In the genomic region with DNA sequence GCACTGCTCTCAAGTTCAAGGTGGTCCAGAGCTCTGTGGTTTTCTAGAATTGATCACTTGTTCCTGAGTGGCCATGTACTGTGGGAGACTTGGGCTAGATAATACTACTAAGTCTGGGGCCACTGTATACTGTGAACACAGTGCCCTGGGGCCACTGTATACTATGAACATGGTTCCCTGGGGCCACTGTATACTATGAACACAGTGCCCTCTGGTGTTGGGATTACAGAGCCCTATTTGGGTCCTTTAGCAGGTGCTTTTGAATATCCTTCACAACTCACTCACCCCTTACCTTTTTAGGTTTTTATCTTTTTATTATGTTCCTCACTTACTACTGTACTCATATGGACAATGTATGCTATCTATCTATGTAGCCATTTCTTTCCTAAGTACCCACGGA, we compare ENCODE assay signal across 21 mouse cellular contexts. TPM values are rescaled to one million over a fixed set of nuclear protein-coding genes. Genes with fewer than 3 reads are reported as not detected.
DNase-seq lines count a peak whose midpoint lies in the region; ATAC-seq and TF ChIP-seq lines count a peak whose summit lies in the region.
"Had no signal": no experiment of that assay in that cellular context is flagged by ENCODE, and none has a peak within 500 bp of the region (broad histone marks: within the 10 kb centered on the region; RNA-seq: fewer than 3 reads in every experiment).

No protein-coding gene starts in this region.

- peak; percentile 26 for TF ChIP-seq CTCF in liver, postnatal 0 days (IDR thresholded peaks at IDR 0.05; ENCODE audit: low read depth)
- TF ChIP-seq CTCF in cortical plate, adult 2 months (IDR thresholded peaks at IDR 0.05; ENCODE audit: extremely low read depth, insufficient read depth, low read length) = peak; percentile 14; the same call in 1 of the 2 replicates

- H3K27me3 ChIP-seq in heart, embryonic 10.5 days (ENCODE audit: insufficient read depth, poor library complexity, severe bottlenecking) = 0 out of 2 replicates have a peak, but pooled peaks cover 4% of the 10 kb centered on the region
- no peaks in the 10 kb centered on the region for H3K27me3 ChIP-seq in heart, embryonic 11.5 days (ENCODE audit: control insufficient read depth, insufficient read depth, low read length)
- no peaks in the 10 kb centered on the region for H3K27me3 ChIP-seq in liver, postnatal 0 days (ENCODE audit: insufficient read depth, low read length)
- no peaks in the 10 kb centered on the region for H3K27me3 ChIP-seq in liver, embryonic 12.5 days (replicated peaks)
- H3K27me3 ChIP-seq: neural tube, embryonic 15.5 days had no signal

- H3K4me1 ChIP-seq in heart, embryonic 10.5 days = no peaks in the 10 kb centered on the region
- no peaks in the 10 kb centered on the region for H3K4me1 ChIP-seq in heart, embryonic 11.5 days (ENCODE audit: control insufficient read depth, insufficient read depth, low read length)
- no peaks in the 10 kb centered on the region for H3K4me1 ChIP-seq in liver, postnatal 0 days (ENCODE audit: insufficient read depth)
- H3K4me1 ChIP-seq in liver, embryonic 12.5 days = no peaks in the 10 kb centered on the region
- no peaks in the 10 kb centered on the region for H3K4me1 ChIP-seq in ES-E14 (ENCODE audit: control insufficient read depth in 2 of 2, insufficient read depth in 2 of 2, low read length in 2 of 2, poor library complexity in 1 of 2)
- H3K4me1 ChIP-seq in cortical plate, adult 2 months (ENCODE audit: control insufficient read depth, insufficient read depth, low read length) = peaks cover 7% of the 10 kb centered on the region; the same call in 1 of the 2 replicates
- H3K4me1 ChIP-seq: heart, embryonic 12.5 days; neural tube, embryonic 15.5 days had no signal

- TF ChIP-seq POLR2A in cortical plate, adult 2 months (IDR thresholded peaks at IDR 0.05; ENCODE audit: extremely low read depth, insufficient read depth, low read length) = no peak

- H3K9me3 ChIP-seq in heart, embryonic 10.5 days = no peaks in the 10 kb centered on the region
- H3K9me3 ChIP-seq in heart, embryonic 11.5 days (replicated peaks; ENCODE audit: control insufficient read depth, low read length) = no peaks in the 10 kb centered on the region
- H3K9me3 ChIP-seq in liver, postnatal 0 days (ENCODE audit: low read length) = no peaks in the 10 kb centered on the region
- no peaks in the 10 kb centered on the region for H3K9me3 ChIP-seq in liver, embryonic 12.5 days (replicated peaks)
- H3K9me3 ChIP-seq in ES-E14 (ENCODE audit: control insufficient read depth, insufficient read depth, low read depth, low read length) = no peaks in the 10 kb centered on the region
- H3K9me3 ChIP-seq: heart, embryonic 12.5 days; neural tube, embryonic 15.5 days had no signal

- no peak overlapping the region for H3K9ac ChIP-seq in heart, embryonic 11.5 days (ENCODE audit: low read depth, low read length)
- H3K9ac ChIP-seq in liver, postnatal 0 days (replicated peaks) = no peak overlapping the region
- no peak overlapping the region for H3K9ac ChIP-seq in liver, embryonic 12.5 days
- H3K9ac ChIP-seq in ES-E14 (ENCODE audit: insufficient read depth, low read depth, low read length, poor library complexity, severe bottlenecking) = no peak overlapping the region
- H3K9ac ChIP-seq: heart, embryonic 12.5 days; neural tube, embryonic 15.5 days had no signal

- no peak overlapping the region for H3K4me2 ChIP-seq in heart, embryonic 11.5 days
- H3K4me2 ChIP-seq in liver, postnatal 0 days (ENCODE audit: low read depth, low read length) = no peak overlapping the region
- no peak overlapping the region for H3K4me2 ChIP-seq in liver, embryonic 12.5 days
- H3K4me2 ChIP-seq: heart, embryonic 12.5 days; neural tube, embryonic 15.5 days had no signal

- H3K27ac ChIP-seq in heart, embryonic 10.5 days = no peak overlapping the region
- no peak overlapping the region for H3K27ac ChIP-seq in heart, embryonic 11.5 days (ENCODE audit: low read depth, low read length)
- H3K27ac ChIP-seq in liver, postnatal 0 days (ENCODE audit: low read depth) = no peak overlapping the region
- H3K27ac ChIP-seq in liver, embryonic 12.5 days = no peak overlapping the region
- no peak overlapping the region for H3K27ac ChIP-seq in ES-E14 (ENCODE audit: insufficient read depth, low read depth, low read length, poor library complexity, severe bottlenecking)
- no peak overlapping the region for H3K27ac ChIP-seq in cortical plate, adult 2 months (ENCODE audit: insufficient read depth, low read length)
- H3K27ac ChIP-seq: neural tube, embryonic 15.5 days had no signal

- no peak for TF ChIP-seq EP300 in liver, postnatal 0 days (IDR thresholded peaks at IDR 0.05; ENCODE audit: low read depth)

- 55% methylated on average over 1 of the region's 1 CpGs for WGBS in heart, embryonic 10.5 days
- WGBS in heart, embryonic 11.5 days (ENCODE audit: insufficient replicate concordance) = 57% methylated on average over 1 of the region's 1 CpGs
- WGBS in liver, postnatal 0 days (ENCODE audit: insufficient replicate concordance) = 58% methylated on average over 1 of the region's 1 CpGs
- WGBS in liver, embryonic 12.5 days (ENCODE audit: insufficient replicate concordance) = 41% methylated on average over 1 of the region's 1 CpGs

- H3K36me3 ChIP-seq in heart, embryonic 10.5 days = no peaks in the 10 kb centered on the region
- H3K36me3 ChIP-seq in heart, embryonic 11.5 days (ENCODE audit: control insufficient read depth, insufficient read depth, low read length) = no peaks in the 10 kb centered on the region
- H3K36me3 ChIP-seq in liver, postnatal 0 days (replicated peaks; ENCODE audit: insufficient read depth, low read length) = no peaks in the 10 kb centered on the region
- no peaks in the 10 kb centered on the region for H3K36me3 ChIP-seq in liver, embryonic 12.5 days
- no peaks in the 10 kb centered on the region for H3K36me3 ChIP-seq in ES-E14 (ENCODE audit: control insufficient read depth, insufficient read depth, low read length, poor library complexity, severe bottlenecking)
- H3K36me3 ChIP-seq: heart, embryonic 12.5 days; neural tube, embryonic 15.5 days had no signal

- in situ Hi-C loops in ES-E14 (cut with MboI; ENCODE audit: low sequenced_read_pairs in 2 of 2, unreplicated experiment in 2 of 2) = no loop called here

- H3K4me3 ChIP-seq in heart, embryonic 10.5 days = no peak overlapping the region
- H3K4me3 ChIP-seq in heart, embryonic 11.5 days (ENCODE audit: low read depth, low read length) = no peak overlapping the region
- H3K4me3 ChIP-seq in liver, postnatal 0 days (ENCODE audit: low read depth, low read length) = no peak overlapping the region
- H3K4me3 ChIP-seq in liver, embryonic 12.5 days = no peak overlapping the region
- H3K4me3 ChIP-seq in ES-E14 (ENCODE audit: insufficient read depth in 1 of 2, low read depth in 1 of 2, low read length in 2 of 2, poor library complexity in 1 of 2, severe bottlenecking in 1 of 2) = no peak overlapping the region
- no peak overlapping the region for H3K4me3 ChIP-seq in cortical plate, adult 2 months (ENCODE audit: insufficient read depth, low read length)
- H3K4me3 ChIP-seq: heart, embryonic 12.5 days; neural tube, embryonic 15.5 days had no signal

- DNase-seq in heart, embryonic 10.5 days (ENCODE audit: low spot score) = peak; percentile 17
- no peak for DNase-seq in liver, postnatal 0 days
- no peak for DNase-seq in ES-E14 (ENCODE audit: low read depth, low spot score)
- no peak for DNase-seq in urinary bladder, postnatal 25 days (ENCODE audit: low spot score)
- no peak for DNase-seq in urinary bladder, adult 2 months (ENCODE audit: low spot score)
- DNase-seq: adrenal gland, postnatal 25 days; cerebellum, adult 2 months; gastrocnemius, postnatal 25 days; heart, postnatal 4 days; kidney, adult 8-10 months; kidney, postnatal 36 days; retina, postnatal 1 day had no signal

- ATAC-seq in heart, embryonic 11.5 days (replicated peaks; ENCODE audit: insufficient number of reproducible peaks, low FRiP score, low TSS enrichment) = no peak
- ATAC-seq in liver, postnatal 0 days = no peak
- no peak for ATAC-seq in liver, embryonic 12.5 days
- ATAC-seq: activated CD4-positive, CD25-positive, alpha-beta regulatory T cell, adult 4 months had no signal

TF ChIP-seq in ES-E14, 5 proteins besides CTCF, POLR2A, EP300 and RAD21:
- TF ChIP-seq ZC3H11A (IDR thresholded peaks at IDR 0.05; ENCODE audit: borderline replicate concordance, low read depth, low read length) (peak; percentile 25; the same call in 1 of the 2 replicates), ZNF384 (IDR thresholded peaks at IDR 0.05; ENCODE audit: low read depth, low read length) (no peak), MAFK (IDR thresholded peaks at IDR 0.05; ENCODE audit: insufficient read depth, low read depth, low read length) (no peak)

RNA-seq across cellular contexts. Expression of gene Itprid1, which starts 24.3 kb away (rescaled TPM):
- not detected in 2 replicates for polyA plus RNA-seq in heart, embryonic 10.5 days (2016; fragmentation: Nextera tagmentation; extraction: Ambion mirVana)
- polyA plus RNA-seq in heart, embryonic 11.5 days (2014; fragmentation: Nextera tagmentation; extraction: Ambion mirVana) = not detected in 2 replicates
- not detected in 2 replicates for polyA plus RNA-seq in liver, postnatal 0 days (2015; fragmentation: Nextera tagmentation; extraction: Ambion mirVana)
- not detected in 2 replicates for polyA plus RNA-seq in liver, embryonic 12.5 days (2016; fragmentation: Nextera tagmentation; extraction: Ambion mirVana)
- 0.11 TPM in 1 of 2 replicates, not detected in the other for total RNA-seq in ES-E14 (2012; rRNA removed)
- polyA plus RNA-seq in cortical plate, adult 2 months (2012; rRNA removed) = 1.0 and 1.1 TPM in 2 replicates
- polyA plus RNA-seq in urinary bladder, adult 2 months (2012; rRNA removed) = 2.0 and 2.2 TPM in 2 replicates
- total RNA-seq: gastrocnemius, postnatal 25 days; heart, postnatal 4 days; liver, adult 2 months; MEL had no signal
- polyA plus RNA-seq: activated CD4-positive, CD25-positive, alpha-beta regulatory T cell, adult 4 months; C2C12; cerebellum, adult 2 months; heart, embryonic 12.5 days; liver, adult 2 months had no signal
